Mouse (Mus musculus) kidney, embryonic 14.5 days (tissue): ENCODE measurements around the gene Slc32a1. TPM values are rescaled to one million over a fixed set of nuclear protein-coding genes. Genes with fewer than 3 reads are reported as not detected.

ENCODE experiments used
- ATAC-seq: fragments of 200-750 bp; cut with Nextera tagmentation; 2 replicates; pipeline ENCODE4 v1.8.0; 2017; ENCODE audit warnings: moderate number of reproducible peaks, mild to moderate bottlenecking, moderate TSS enrichment, moderate library complexity; ENCODE audit not compliant: low FRiP score, low TSS enrichment
- H3K27ac ChIP-seq: fragments of 300-500 bp; sonication (generic); 2 replicates; pipeline ENCODE4 v1.5.1; 2014; ENCODE audit warnings: low read depth, mild to moderate bottlenecking, low read length, moderate library complexity, mixed read lengths
- H3K27me3 ChIP-seq: fragments of 300-500 bp; sonication (generic); 2 replicates; pipeline ENCODE4 v1.6.1; 2014; ENCODE audit warnings: mild to moderate bottlenecking, low read length; ENCODE audit not compliant: control insufficient read depth, insufficient read depth
- H3K36me3 ChIP-seq: fragments of 300-500 bp; sonication (generic); 2 replicates; pipeline ENCODE4 v1.6.1; 2014; ENCODE audit warnings: low read length, mixed read lengths; ENCODE audit not compliant: control insufficient read depth, insufficient read depth
- H3K4me1 ChIP-seq: fragments of 300-500 bp; sonication (generic); 2 replicates; pipeline ENCODE4 v1.6.1; 2014; ENCODE audit warnings: low read length, mixed read lengths; ENCODE audit not compliant: control insufficient read depth, insufficient read depth
- H3K4me2 ChIP-seq: fragments of 300-500 bp; sonication (generic); replicated peaks from 2 replicates; pipeline ENCODE4 v1.6.1; 2014; ENCODE audit warnings: low read depth, mild to moderate bottlenecking, low read length
- H3K4me3 ChIP-seq: fragments of 300-500 bp; sonication (generic); 2 replicates; pipeline ENCODE4 v1.5.1; 2014; ENCODE audit warnings: mild to moderate bottlenecking, low read length
- H3K9ac ChIP-seq: fragments of 300-500 bp; sonication (generic); 2 replicates; pipeline ENCODE4 v1.6.1; 2014; ENCODE audit warnings: low read depth, mild to moderate bottlenecking, low read length, moderate library complexity
- H3K9me3 ChIP-seq: fragments of 300-500 bp; sonication (generic); 2 replicates; pipeline ENCODE4 v1.6.1; 2016; ENCODE audit warnings: low read length; ENCODE audit not compliant: control insufficient read depth
- WGBS: fragments of 180-500 bp; shearing (Covaris S2); extraction: QIAGEN DNeasy Blood & Tissue Kit; methylation state at CpG from one replicate; pipeline ENCODE4 v1.1.7; 2014; 5-methylcytosine and 5-hydroxymethylcytosine counted together
- polyA plus RNA-seq: library from polyadenylated mRNA; unstranded; fragments of >200 nt; fragmentation: Nextera tagmentation; extraction: Ambion mirVana; gene quantifications from 2 replicates; pipeline ENCODE4 v1.2.1, GENCODE M21; 2014

Gene Slc32a1
- polyA plus RNA-seq, 1 experiment from 2014 or later: 0.09 TPM

GRCm38 (mm10) chr2:158616296-158616695, 5.7 kb downstream of the Slc32a1 start:
- H3K9me3 ChIP-seq: no peaks in the 10 kb centered on the region
- no peak overlapping the region for H3K9ac ChIP-seq
- no peak overlapping the region for H3K4me2 ChIP-seq
- no peaks in the 10 kb centered on the region for H3K36me3 ChIP-seq
- peaks cover 82% of the 10 kb centered on the region for H3K27me3 ChIP-seq
- 1% methylated on average over 12 of the region's 12 CpGs for WGBS
- ATAC-seq: no peak
- H3K27ac ChIP-seq: no peak overlapping the region
- peaks cover 20% of the 10 kb centered on the region; the same call in 1 of the 2 replicates for H3K4me1 ChIP-seq
- H3K4me3 ChIP-seq: no peak overlapping the region

DNA sequence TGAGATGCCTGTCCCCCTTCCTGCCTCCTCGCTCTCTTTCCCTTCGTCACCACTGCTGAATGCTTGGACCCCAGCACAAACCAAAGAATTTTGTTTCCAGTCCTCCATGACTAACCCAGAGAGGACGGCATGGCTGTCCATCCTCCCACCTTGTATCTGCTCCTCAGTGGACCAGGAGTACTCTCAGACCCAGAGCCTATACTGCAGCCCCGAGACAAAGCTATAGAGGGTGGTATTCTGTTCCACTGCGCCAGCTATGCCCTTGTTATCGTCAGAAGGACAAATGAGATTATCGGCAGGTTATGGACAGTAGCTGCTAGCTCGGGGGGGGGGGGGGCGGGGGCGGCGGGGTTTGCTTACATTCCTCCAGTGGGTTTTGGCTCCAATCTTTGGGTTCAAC, 6.2 kb downstream of the Slc32a1 start:
- Histone ChIP-seq H3K4me2 (no peak overlapping the region), H3K27me3 (peaks cover 77% of the 10 kb centered on the region), H3K4me1 (peaks cover 20% of the 10 kb centered on the region; the same call in 1 of the 2 replicates), H3K9me3 (no peaks in the 10 kb centered on the region), H3K36me3 (no peaks in the 10 kb centered on the region), H3K4me3 (no peak overlapping the region), H3K9ac (0 out of 2 replicates have a peak overlapping the region, but pooled peaks have one; percentile 23), H3K27ac (no peak overlapping the region)
- ATAC-seq: no peak
- WGBS: 12% methylated on average over 11 of the region's 11 CpGs

GRCm38 (mm10) chr2:158624718-158625222, 14.2 kb downstream of the Slc32a1 start, which contains the start of gene Actr5:
Actr5 (plus strand) TSS chr2:158624888.
- whole genome bisulfite sequencing: under 1% methylated on average over 39 of the region's 39 CpGs
- Histone ChIP-seq H3K36me3 (peaks cover 24% of the 10 kb centered on the region), H3K4me3 (peak within 1 kb of the TSS; percentile 90)

GRCm38 (mm10) chr2:158625231-158625630, 14.7 kb downstream of the Slc32a1 start:
- Histone ChIP-seq H3K9ac (peak overlapping the region; percentile 81), H3K4me1 (peaks cover 15% of the 10 kb centered on the region), H3K4me3 (peak overlapping the region; percentile 90), H3K9me3 (no peaks in the 10 kb centered on the region), H3K27ac (peak overlapping the region; percentile 87), H3K27me3 (peaks cover 7% of the 10 kb centered on the region; the same call in 1 of the 2 replicates), H3K36me3 (peaks cover 29% of the 10 kb centered on the region), H3K4me2 (peak overlapping the region; percentile 90)
- ATAC-seq: peak; percentile 71; the same call in 1 of the 2 replicates
- WGBS: under 1% methylated on average over 44 of the region's 44 CpGs

More at GRCm38 (mm10) chr2:158624718-158625222, 14.2 kb downstream of the Slc32a1 start, which contains the start of gene Actr5:
- H3K27ac ChIP-seq: peak within 1 kb of the TSS; percentile 87
- peak; percentile 96 for ATAC-seq
- H3K9ac ChIP-seq: peak within 1 kb of the TSS; percentile 81
- H3K27me3 ChIP-seq: peaks cover 7% of the 10 kb centered on the region; the same call in 1 of the 2 replicates
- peak within 1 kb of the TSS; percentile 90 for H3K4me2 ChIP-seq
- peaks cover 15% of the 10 kb centered on the region for H3K4me1 ChIP-seq
- H3K9me3 ChIP-seq: no peaks in the 10 kb centered on the region

GRCm38 (mm10) chr2:158625697-158626096, 15.1 kb downstream of the Slc32a1 start:
- H3K4me1 ChIP-seq: peaks cover 15% of the 10 kb centered on the region
- H3K9me3 ChIP-seq: no peaks in the 10 kb centered on the region
- H3K4me2 ChIP-seq: peak overlapping the region; percentile 90
- ATAC-seq: no peak
- no peak overlapping the region for H3K27ac ChIP-seq
- peaks cover 2% of the 10 kb centered on the region; the same call in 1 of the 2 replicates for H3K27me3 ChIP-seq
- peaks cover 33% of the 10 kb centered on the region for H3K36me3 ChIP-seq
- WGBS: 42% methylated on average over 8 of the region's 8 CpGs
- H3K9ac ChIP-seq: peak overlapping the region; percentile 81
- H3K4me3 ChIP-seq: peak overlapping the region; percentile 90

DNA sequence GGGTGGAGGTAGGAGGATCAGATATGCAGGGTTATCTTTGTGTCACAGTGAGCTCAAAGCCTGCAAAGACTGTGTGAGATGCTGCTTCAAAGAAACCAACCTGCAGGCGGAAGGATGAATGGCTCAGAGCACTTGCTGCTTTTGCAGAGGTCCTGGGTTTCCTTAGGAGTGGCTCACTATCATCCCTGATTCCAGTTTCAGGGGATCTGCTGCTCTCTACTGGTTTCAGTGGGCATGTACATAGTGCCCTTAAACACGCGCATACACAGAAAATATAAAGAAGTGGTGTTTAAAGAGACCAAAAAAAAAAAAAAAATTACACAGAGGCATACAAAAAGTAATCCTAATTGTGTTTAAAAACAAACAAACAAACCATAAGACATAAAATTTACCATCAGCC, 18.3 kb downstream of the Slc32a1 start:
- Histone ChIP-seq H3K9me3 (no peaks in the 10 kb centered on the region), H3K27ac (no peak overlapping the region), H3K27me3 (no peaks in the 10 kb centered on the region), H3K36me3 (peaks cover 64% of the 10 kb centered on the region), H3K4me1 (peaks cover 15% of the 10 kb centered on the region), H3K4me2 (no peak overlapping the region), H3K9ac (no peak overlapping the region), H3K4me3 (no peak overlapping the region)
- WGBS: 80% methylated on average over 3 of the region's 3 CpGs
- ATAC-seq: no peak

DNA sequence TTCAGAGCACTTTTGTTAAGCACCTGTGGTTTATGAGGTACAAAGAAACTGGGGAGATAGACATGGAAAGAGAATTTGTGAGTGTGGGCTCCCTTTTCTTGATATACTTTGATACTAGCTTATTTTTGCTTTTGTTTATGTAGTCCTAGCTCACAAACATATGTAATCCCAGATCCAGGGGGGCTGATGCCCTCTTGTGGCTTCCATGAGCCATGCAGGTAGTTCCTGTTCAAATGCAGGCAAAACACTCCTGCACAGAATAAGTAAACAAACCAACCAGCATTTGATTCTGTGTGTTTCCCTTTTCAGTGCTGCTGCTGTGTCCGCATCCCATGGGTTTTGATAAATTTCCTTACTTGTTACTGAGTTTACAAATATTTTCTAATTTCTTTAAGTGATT, 18.8 kb downstream of the Slc32a1 start:
- WGBS: 69% methylated on average over 1 of the region's 1 CpGs
- peaks cover 67% of the 10 kb centered on the region for H3K36me3 ChIP-seq
- no peak overlapping the region for H3K27ac ChIP-seq
- H3K9ac ChIP-seq: no peak overlapping the region
- no peaks in the 10 kb centered on the region for H3K27me3 ChIP-seq
- peaks cover 15% of the 10 kb centered on the region for H3K4me1 ChIP-seq
- no peak for ATAC-seq
- H3K4me3 ChIP-seq: no peak overlapping the region
- no peaks in the 10 kb centered on the region for H3K9me3 ChIP-seq
- H3K4me2 ChIP-seq: no peak overlapping the region

DNA sequence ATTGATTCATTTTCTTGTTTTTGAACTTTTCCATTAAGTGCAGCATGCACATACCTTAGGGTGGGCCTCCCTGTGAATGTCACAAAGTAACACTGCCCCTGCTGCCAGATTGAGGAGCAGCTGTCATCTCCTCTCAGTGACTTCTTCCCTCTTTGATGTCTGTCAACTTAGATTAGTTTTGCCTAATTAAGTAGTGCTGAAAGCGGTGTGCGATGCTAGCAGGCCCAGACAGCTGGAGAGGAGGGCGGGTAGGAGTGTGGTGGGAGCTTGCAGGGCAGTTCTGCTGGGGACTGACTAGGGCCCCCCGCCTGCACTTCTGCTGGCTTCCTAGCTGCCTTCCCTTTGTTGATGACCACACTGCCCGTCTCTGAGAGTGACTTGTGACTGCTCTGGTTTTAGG, 21.3 kb downstream of the Slc32a1 start:
- peaks cover 92% of the 10 kb centered on the region for H3K36me3 ChIP-seq
- no peak overlapping the region for H3K4me2 ChIP-seq
- H3K4me1 ChIP-seq: no peaks in the 10 kb centered on the region
- no peak overlapping the region for H3K27ac ChIP-seq
- WGBS: 89% methylated on average over 5 of the region's 5 CpGs
- H3K9ac ChIP-seq: no peak overlapping the region
- no peak for ATAC-seq
- no peaks in the 10 kb centered on the region for H3K27me3 ChIP-seq
- no peaks in the 10 kb centered on the region for H3K9me3 ChIP-seq
- H3K4me3 ChIP-seq: no peak overlapping the region

DNA sequence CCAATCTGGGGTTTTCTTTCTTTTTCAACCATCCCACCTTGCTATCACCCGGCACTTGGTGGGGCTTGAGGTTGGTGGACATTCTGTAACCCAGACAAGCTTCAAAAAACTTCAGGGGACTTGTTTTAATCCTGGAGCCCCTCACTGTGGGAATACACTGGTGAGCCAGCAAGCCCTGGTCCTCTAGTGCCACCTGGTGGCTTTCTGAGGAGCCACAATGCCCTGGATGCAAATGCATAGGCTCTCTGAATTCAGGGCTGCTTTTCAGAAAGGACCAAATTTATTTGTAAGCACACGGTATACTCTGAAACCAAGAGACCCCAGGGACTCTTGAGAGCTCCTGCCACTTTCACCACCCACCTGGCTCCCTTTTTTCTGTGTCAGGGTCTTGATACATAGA, 31.3 kb downstream of the Slc32a1 start:
- peaks cover 36% of the 10 kb centered on the region for H3K36me3 ChIP-seq
- no peaks in the 10 kb centered on the region for H3K9me3 ChIP-seq
- no peak overlapping the region for H3K27ac ChIP-seq
- no peaks in the 10 kb centered on the region for H3K4me1 ChIP-seq
- no peak overlapping the region for H3K4me3 ChIP-seq
- H3K27me3 ChIP-seq: no peaks in the 10 kb centered on the region
- WGBS: 24% methylated on average over 2 of the region's 2 CpGs
- 0 out of 2 replicates have a peak, but pooled peaks have one; percentile 56 for ATAC-seq
- no peak overlapping the region for H3K4me2 ChIP-seq
- H3K9ac ChIP-seq: no peak overlapping the region
